Mouse (Mus musculus) myocyte (in vitro differentiated cells): ENCODE measurements around the gene Pkd1l2. TPM values are rescaled to one million over a fixed set of nuclear protein-coding genes. Genes with fewer than 3 reads are reported as not detected.

Experiments
- H3K27me3 ChIP-seq: one replicate; pipeline ENCODE4 v1.6.1; 2011; ENCODE audit not compliant: control insufficient read depth, insufficient read depth, insufficient read length
- H3K36me3 ChIP-seq: one replicate; pipeline ENCODE4 v1.6.1; 2011; ENCODE audit not compliant: control insufficient read depth, insufficient read depth
- H3K4me2 ChIP-seq: one replicate; pipeline ENCODE4 v1.6.1; 2011; ENCODE audit warnings: low read depth, control low read depth
- H3K4me3 ChIP-seq: one replicate; pipeline ENCODE4 v1.5.1; 2011; ENCODE audit warnings: mild to moderate bottlenecking, control low read depth, moderate library complexity
- H3K79me2 ChIP-seq: one replicate; pipeline ENCODE4 v1.6.1; 2011; ENCODE audit not compliant: control insufficient read depth, insufficient read depth
- H3ac ChIP-seq: one replicate; pipeline ENCODE4 v1.6.1; 2011; ENCODE audit not compliant: control insufficient read depth, insufficient read length
- CEBPB ChIP-seq: IDR thresholded peaks from 2 replicates; pipeline ENCODE4 v1.6.1; 2011; ENCODE audit warnings: mild to moderate bottlenecking, moderate library complexity; ENCODE audit not compliant: poor library complexity, insufficient read depth, severe bottlenecking
- E2F4 ChIP-seq: IDR thresholded peaks from one replicate; pipeline ENCODE4 v1.6.1; 2011; ENCODE audit warnings: mild to moderate bottlenecking, control low read depth, moderate library complexity; ENCODE audit not compliant: insufficient read depth
- MAX ChIP-seq: IDR thresholded peaks from one replicate; pipeline ENCODE4 v1.6.1; 2011; ENCODE audit warnings: low read depth, mild to moderate bottlenecking, control low read depth
- MYOD1 ChIP-seq, 3 experiments: IDR thresholded peaks; one replicate each; pipeline ENCODE4 v1.6.1; 2011; ENCODE audit warnings: control low read depth in 2 of 3, low read depth in 2 of 3, mild to moderate bottlenecking in 2 of 3, moderate library complexity in 1 of 3; ENCODE audit not compliant: insufficient read length in 2 of 3, control insufficient read depth in 1 of 3
- MYOG ChIP-seq, 3 experiments: IDR thresholded peaks; one replicate each; pipeline ENCODE4 v1.6.1; 2011; ENCODE audit warnings: control low read depth in 2 of 3, low read depth in 2 of 3, mild to moderate bottlenecking in 2 of 3; ENCODE audit not compliant: insufficient read length in 2 of 3, control insufficient read depth in 1 of 3, insufficient read depth in 1 of 3
- POLR2A ChIP-seq: IDR thresholded peaks from one replicate; pipeline ENCODE4 v1.6.1; 2011; ENCODE audit warnings: low read depth, mild to moderate bottlenecking, control low read depth, moderate library complexity; ENCODE audit not compliant: insufficient read length
- POLR2AphosphoS2 ChIP-seq: IDR thresholded peaks from one replicate; pipeline ENCODE4 v1.6.1; 2011; ENCODE audit warnings: low read depth, control low read depth; ENCODE audit not compliant: insufficient read length
- REST ChIP-seq: IDR thresholded peaks from one replicate; pipeline ENCODE4 v1.6.1; 2011; ENCODE audit warnings: mild to moderate bottlenecking, control low read depth, moderate library complexity; ENCODE audit not compliant: insufficient read depth, insufficient read length
- SRF ChIP-seq: IDR thresholded peaks from one replicate; pipeline ENCODE4 v1.6.1; 2011; ENCODE audit warnings: low read depth; ENCODE audit not compliant: control insufficient read depth, insufficient read length
- TCF12 ChIP-seq: IDR thresholded peaks from one replicate; pipeline ENCODE4 v1.6.1; 2011; ENCODE audit warnings: mild to moderate bottlenecking, control low read depth; ENCODE audit not compliant: poor library complexity, insufficient read depth, severe bottlenecking
- TCF3 ChIP-seq: IDR thresholded peaks from one replicate; pipeline ENCODE4 v1.6.1; 2011; ENCODE audit warnings: low read depth, control low read depth; ENCODE audit not compliant: insufficient read length
- USF1 ChIP-seq: IDR thresholded peaks from one replicate; pipeline ENCODE4 v1.6.1; 2011; ENCODE audit warnings: low read depth, mild to moderate bottlenecking, control low read depth, moderate library complexity
- polyA plus RNA-seq: library from polyadenylated mRNA; unstranded; fragments of >200 nt; fragmentation: generic; extraction: Trizol; gene quantifications from one replicate; pipeline ENCODE4 v1.2.1, GENCODE M21; 2012; ENCODE audit warnings: missing spikeins

The Pkd1l2 gene
- polyA plus RNA-seq, 1 experiment = 0.01 TPM

- no peak overlapping the region for H3K4me3 ChIP-seq
- no peaks in the 10 kb centered on the region for H3K36me3 ChIP-seq
- no peak overlapping the region for H3K4me2 ChIP-seq
- H3K27me3 ChIP-seq = peaks cover 10% of the 10 kb centered on the region
- TF ChIP-seq POLR2A (no peak), MYOG (IDR thresholded peaks at IDR 0.05; ENCODE audit: control insufficient read depth in 1 of 3, insufficient read depth in 1 of 3, insufficient read length in 2 of 3, low read depth in 2 of 3) (no peak), TCF12 (no peak), POLR2AphosphoS2 (no peak), E2F4 (no peak), MAX (no peak), REST (no peak), SRF (no peak), USF1 (no peak)
- H3K79me2 ChIP-seq = no peaks in the 10 kb centered on the region
- no peak overlapping the region for H3ac ChIP-seq
Observed at GRCm38 (mm10) chr8:117011366-117011765, 70.9 kb downstream of the Pkd1l2 start.

GRCm38 (mm10) chr8:116994016-116994716 is 88.1 kb downstream of the Pkd1l2 start:
- TF ChIP-seq POLR2AphosphoS2 (no peak), REST (no peak), TCF12 (no peak), MYOD1 (IDR thresholded peaks at IDR 0.05; ENCODE audit: control insufficient read depth in 1 of 3, insufficient read length in 2 of 3, low read depth in 2 of 3) (no peak), CEBPB (no peak), POLR2A (no peak), MYOG (IDR thresholded peaks at IDR 0.05; ENCODE audit: control insufficient read depth in 1 of 3, insufficient read depth in 1 of 3, insufficient read length in 2 of 3, low read depth in 2 of 3) (no peak), E2F4 (no peak), USF1 (no peak), SRF (no peak), TCF3 (no peak), MAX (no peak)
- H3K4me3 ChIP-seq = peak overlapping the region; percentile 58
- H3K79me2 ChIP-seq = peaks cover 15% of the 10 kb centered on the region
- H3ac ChIP-seq = no peak overlapping the region
- no peaks in the 10 kb centered on the region for H3K36me3 ChIP-seq
- H3K4me2 ChIP-seq = peak overlapping the region; percentile 80
- H3K27me3 ChIP-seq = no peaks in the 10 kb centered on the region

GRCm38 (mm10) chr8:116993095-116993867 is 89.0 kb downstream of the Pkd1l2 start, which contains the start of gene Gcsh:
Gene Gcsh (minus strand): TSS chr8:116993537.
- Histone ChIP-seq H3K36me3 (no peaks in the 10 kb centered on the region), H3K27me3 (no peaks in the 10 kb centered on the region), H3K79me2 (peaks cover 20% of the 10 kb centered on the region), H3K4me2 (peak within 1 kb of the TSS; percentile 80), H3ac (peak within 1 kb of the TSS; percentile 4), H3K4me3 (peak within 1 kb of the TSS; percentile 58)
- TF ChIP-seq USF1 = peak; percentile 82
- peak; percentile 92 for TF ChIP-seq POLR2AphosphoS2
- TF ChIP-seq MAX = no peak
- no peak for TF ChIP-seq E2F4
- peak; percentile 19 for TF ChIP-seq TCF3
- TF ChIP-seq MYOD1 (IDR thresholded peaks at IDR 0.05; ENCODE audit: control insufficient read depth in 1 of 3, insufficient read length in 2 of 3, low read depth in 2 of 3) = peak in 1 of 3 experiments; percentile 1
- TF ChIP-seq POLR2A = peak; percentile 93
- TF ChIP-seq MYOG (IDR thresholded peaks at IDR 0.05; ENCODE audit: control insufficient read depth in 1 of 3, insufficient read depth in 1 of 3, insufficient read length in 2 of 3, low read depth in 2 of 3) = peak in 1 of 3 experiments; percentile 23

- H3K79me2 ChIP-seq = peaks cover 20% of the 10 kb centered on the region
- H3K4me3 ChIP-seq = peak overlapping the region; percentile 58
- no peaks in the 10 kb centered on the region for H3K36me3 ChIP-seq
- no peaks in the 10 kb centered on the region for H3K27me3 ChIP-seq
- peak overlapping the region; percentile 4 for H3ac ChIP-seq
- peak overlapping the region; percentile 74 for H3K4me2 ChIP-seq
- TF ChIP-seq TCF3 = no peak
- no peak for TF ChIP-seq REST
- no peak for TF ChIP-seq MYOD1 (IDR thresholded peaks at IDR 0.05; ENCODE audit: control insufficient read depth in 1 of 3, insufficient read length in 2 of 3, low read depth in 2 of 3)
- TF ChIP-seq TCF12 = no peak
- TF ChIP-seq POLR2A = no peak
- no peak for TF ChIP-seq MYOG (IDR thresholded peaks at IDR 0.05; ENCODE audit: control insufficient read depth in 1 of 3, insufficient read depth in 1 of 3, insufficient read length in 2 of 3, low read depth in 2 of 3)
- TF ChIP-seq USF1 = no peak
- no peak for TF ChIP-seq CEBPB
- no peak for TF ChIP-seq POLR2AphosphoS2
- no peak for TF ChIP-seq MAX
- TF ChIP-seq SRF = no peak
- no peak for TF ChIP-seq E2F4
Observed at GRCm38 (mm10) chr8:116992176-116992971, 89.9 kb downstream of the Pkd1l2 start.
